In the genomic region with DNA sequence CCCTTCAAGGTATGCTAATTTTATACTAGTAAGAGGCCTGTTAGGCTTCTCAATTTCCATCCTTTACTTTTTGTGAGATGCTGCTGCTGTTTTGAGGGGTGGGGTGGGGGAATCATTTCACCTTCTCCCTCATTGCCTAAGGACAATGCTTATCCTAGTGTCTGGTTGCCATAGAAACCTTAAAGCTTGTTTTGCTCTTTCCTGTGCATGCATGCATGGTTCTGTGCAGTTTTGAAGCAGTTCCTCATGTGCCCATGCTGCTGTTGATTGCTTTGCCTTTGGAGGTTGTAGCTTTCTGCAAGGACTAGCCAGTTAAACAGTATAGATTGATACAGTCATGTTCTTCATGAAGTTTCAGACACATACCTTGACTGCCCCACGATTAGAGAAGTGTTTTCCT, we compare ENCODE assay signal across 27 mouse cellular contexts. TPM values are rescaled to one million over a fixed set of nuclear protein-coding genes. Genes with fewer than 3 reads are reported as not detected.
A peak's percentile ranks its signal among the peaks of the same experiment; 100 is the strongest.
DNase-seq lines count a peak whose midpoint lies in the region; ATAC-seq and TF ChIP-seq lines count a peak whose summit lies in the region.
"Had no signal": no experiment of that assay in that cellular context is flagged by ENCODE, and none has a peak within 500 bp of the region (broad histone marks: within the 10 kb centered on the region; RNA-seq: fewer than 3 reads in every experiment).

No protein-coding gene starts in this region.

- H3K27ac ChIP-seq in forebrain, embryonic 13.5 days, result peak overlapping the region; percentile 83
- H3K27ac ChIP-seq in forebrain, embryonic 11.5 days (ENCODE audit: low read depth, low read length), result no peak overlapping the region
- no peak overlapping the region for H3K27ac ChIP-seq in midbrain, postnatal 0 days (ENCODE audit: low read depth, low read length)
- H3K27ac ChIP-seq in midbrain, embryonic 11.5 days (ENCODE audit: low read depth, low read length), result no peak overlapping the region; the same call in 1 of the 2 replicates
- H3K27ac ChIP-seq: embryonic facial prominence, embryonic 10.5 days; heart, adult 2 months; heart, embryonic 13.5 days; left cerebral cortex, adult 2 months; limb, embryonic 10.5 days; liver, embryonic 15.5 days; stomach, embryonic 15.5 days had no signal

- peaks cover 61% of the 10 kb centered on the region for H3K4me1 ChIP-seq in forebrain, embryonic 13.5 days
- peaks cover 19% of the 10 kb centered on the region for H3K4me1 ChIP-seq in forebrain, embryonic 11.5 days (replicated peaks; ENCODE audit: control insufficient read depth, insufficient read depth, low read length)
- H3K4me1 ChIP-seq in midbrain, postnatal 0 days (ENCODE audit: insufficient read depth, low read length), result 0 out of 2 replicates have a peak, but pooled peaks cover 5% of the 10 kb centered on the region
- H3K4me1 ChIP-seq in midbrain, embryonic 11.5 days (ENCODE audit: control insufficient read depth, insufficient read depth, low read length), result peaks cover 12% of the 10 kb centered on the region; the same call in 1 of the 2 replicates
- H3K4me1 ChIP-seq: stomach, embryonic 15.5 days had no signal

- WGBS in forebrain, embryonic 13.5 days, result 67% methylated on average over 1 of the region's 1 CpGs
- 76% methylated on average over 1 of the region's 1 CpGs for WGBS in forebrain, embryonic 11.5 days
- 84% methylated on average over 1 of the region's 1 CpGs for WGBS in midbrain, postnatal 0 days
- 72% methylated on average over 1 of the region's 1 CpGs for WGBS in midbrain, embryonic 11.5 days

- no peaks in the 10 kb centered on the region for H3K36me3 ChIP-seq in forebrain, embryonic 13.5 days (ENCODE audit: poor library complexity, severe bottlenecking)
- H3K36me3 ChIP-seq in forebrain, embryonic 11.5 days (ENCODE audit: control insufficient read depth, insufficient read depth, low read length), result no peaks in the 10 kb centered on the region
- no peaks in the 10 kb centered on the region for H3K36me3 ChIP-seq in midbrain, postnatal 0 days (ENCODE audit: insufficient read depth, low read length)
- no peaks in the 10 kb centered on the region for H3K36me3 ChIP-seq in midbrain, embryonic 11.5 days (ENCODE audit: control insufficient read depth, insufficient read depth, low read length)
- H3K36me3 ChIP-seq: embryonic facial prominence, embryonic 10.5 days; heart, embryonic 13.5 days; limb, embryonic 10.5 days; liver, embryonic 15.5 days; neural tube, embryonic 12.5 days; stomach, embryonic 15.5 days had no signal

- no peak overlapping the region for H3K9ac ChIP-seq in forebrain, embryonic 13.5 days
- H3K9ac ChIP-seq in forebrain, embryonic 11.5 days (ENCODE audit: low read length), result no peak overlapping the region
- H3K9ac ChIP-seq in midbrain, postnatal 0 days (replicated peaks; ENCODE audit: low read length, poor library complexity, severe bottlenecking), result no peak overlapping the region
- no peak overlapping the region for H3K9ac ChIP-seq in midbrain, embryonic 11.5 days (ENCODE audit: low read length)
- H3K9ac ChIP-seq: heart, embryonic 13.5 days; liver, embryonic 15.5 days; neural tube, embryonic 12.5 days; stomach, embryonic 15.5 days had no signal

- no peak for TF ChIP-seq CTCF in midbrain, postnatal 0 days (IDR thresholded peaks at IDR 0.05)

- no peak overlapping the region for H3K4me3 ChIP-seq in forebrain, embryonic 13.5 days
- no peak overlapping the region for H3K4me3 ChIP-seq in forebrain, embryonic 11.5 days (ENCODE audit: low read depth, low read length)
- no peak overlapping the region for H3K4me3 ChIP-seq in midbrain, postnatal 0 days (ENCODE audit: low read depth, low read length)
- H3K4me3 ChIP-seq in midbrain, embryonic 11.5 days (ENCODE audit: low read depth, low read length), result no peak overlapping the region
- H3K4me3 ChIP-seq: embryonic facial prominence, embryonic 10.5 days; heart, adult 2 months; heart, embryonic 13.5 days; left cerebral cortex, adult 2 months; limb, embryonic 10.5 days; liver, embryonic 15.5 days; neural tube, embryonic 12.5 days; stomach, embryonic 15.5 days had no signal

- H3K27me3 ChIP-seq in forebrain, embryonic 13.5 days, result no peaks in the 10 kb centered on the region
- no peaks in the 10 kb centered on the region for H3K27me3 ChIP-seq in forebrain, embryonic 11.5 days (ENCODE audit: control insufficient read depth, insufficient read depth, low read length)
- no peaks in the 10 kb centered on the region for H3K27me3 ChIP-seq in midbrain, postnatal 0 days (ENCODE audit: insufficient read depth, low read length)
- H3K27me3 ChIP-seq in midbrain, embryonic 11.5 days (ENCODE audit: control insufficient read depth, insufficient read depth, low read length), result no peaks in the 10 kb centered on the region
- H3K27me3 ChIP-seq: heart, embryonic 13.5 days; liver, embryonic 15.5 days; neural tube, embryonic 12.5 days; stomach, embryonic 15.5 days had no signal

- no peaks in the 10 kb centered on the region for H3K9me3 ChIP-seq in forebrain, embryonic 13.5 days (replicated peaks)
- H3K9me3 ChIP-seq in forebrain, embryonic 11.5 days (ENCODE audit: control insufficient read depth, low read length), result no peaks in the 10 kb centered on the region
- H3K9me3 ChIP-seq in midbrain, postnatal 0 days (ENCODE audit: low read length), result no peaks in the 10 kb centered on the region
- no peaks in the 10 kb centered on the region for H3K9me3 ChIP-seq in midbrain, embryonic 11.5 days (ENCODE audit: control insufficient read depth, low read length)
- H3K9me3 ChIP-seq: embryonic facial prominence, embryonic 10.5 days; heart, embryonic 13.5 days; limb, embryonic 10.5 days; liver, embryonic 15.5 days; neural tube, embryonic 12.5 days; stomach, embryonic 15.5 days had no signal

- ATAC-seq in forebrain, embryonic 13.5 days, result no peak
- no peak; the same call in 1 of the 2 replicates for ATAC-seq in forebrain, embryonic 11.5 days (replicated peaks; ENCODE audit: low FRiP score)
- no peak for ATAC-seq in midbrain, postnatal 0 days (ENCODE audit: low FRiP score)
- no peak for ATAC-seq in midbrain, embryonic 11.5 days (ENCODE audit: low FRiP score)
- ATAC-seq: inflammation-experienced regulatory T-cells, adult 6 months had no signal

- no peak overlapping the region for H3K4me2 ChIP-seq in forebrain, embryonic 13.5 days
- no peak overlapping the region for H3K4me2 ChIP-seq in forebrain, embryonic 11.5 days (ENCODE audit: low read depth, low read length, severe bottlenecking)
- no peak overlapping the region for H3K4me2 ChIP-seq in midbrain, postnatal 0 days (ENCODE audit: low read depth, low read length, poor library complexity, severe bottlenecking)
- no peak overlapping the region for H3K4me2 ChIP-seq in midbrain, embryonic 11.5 days
- H3K4me2 ChIP-seq: heart, embryonic 13.5 days; liver, embryonic 15.5 days; stomach, embryonic 15.5 days had no signal

- DNase-seq in forebrain, embryonic 11.5 days (ENCODE audit: low spot score), result no peak
- peak; percentile 6 for DNase-seq in midbrain, postnatal 0 days (ENCODE audit: low spot score)
- DNase-seq in midbrain, embryonic 11.5 days (ENCODE audit: low spot score, missing footprints), result no peak
- DNase-seq in embryo, embryonic 11 days, result peak; percentile 39
- peak; percentile 45 for DNase-seq in retina, embryonic 14.5 days (ENCODE audit: low spot score)
- DNase-seq in adrenal gland, postnatal 14 days, result no peak
- DNase-seq in lung, adult 18-20 months, result no peak
- DNase-seq: adrenal gland, postnatal 36 days; cerebellum, adult 2 months; cerebellum, postnatal 25 days; gastrocnemius, postnatal 25 days; heart, adult 2 months; kidney, adult 18-20 months; kidney, postnatal 4 days; liver; lung, postnatal 4 days; thymus, postnatal 36 days had no signal

RNA-seq across cellular contexts. Expression of a gene that starts 5.2 kb away (rescaled TPM):
- polyA plus RNA-seq in forebrain, embryonic 13.5 days (2015; fragmentation: Nextera tagmentation; extraction: Ambion mirVana), result 5.7 and 6.3 TPM in 2 replicates
- 6.3 and 7.5 TPM in 2 replicates for polyA plus RNA-seq in forebrain, embryonic 11.5 days (2014; fragmentation: Nextera tagmentation; extraction: Ambion mirVana)
- total RNA-seq in midbrain, postnatal 0 days (2014; rRNA removed), result 3.6 and 6.9 TPM in 2 replicates
- polyA plus RNA-seq in midbrain, postnatal 0 days (2015; fragmentation: Nextera tagmentation; extraction: Ambion mirVana), result 2.3 and 2.8 TPM in 2 replicates
- polyA plus RNA-seq in midbrain, embryonic 11.5 days (2014; fragmentation: Nextera tagmentation; extraction: Ambion mirVana), result 7.2 and 7.7 TPM in 2 replicates
- total RNA-seq in adrenal gland, postnatal 14 days (2021), result 23.0 and 23.2 TPM in 2 replicates

RNA-seq across cellular contexts. Expression of a gene that starts 30.2 kb away (rescaled TPM):
- 9.0 and 10.7 TPM in 2 replicates for polyA plus RNA-seq in forebrain, embryonic 13.5 days (2015; fragmentation: Nextera tagmentation; extraction: Ambion mirVana)
- 14.2 and 17.5 TPM in 2 replicates for polyA plus RNA-seq in forebrain, embryonic 11.5 days (2014; fragmentation: Nextera tagmentation; extraction: Ambion mirVana)
- total RNA-seq in midbrain, postnatal 0 days (2014; rRNA removed), result 56.9 and 61.2 TPM in 2 replicates
- polyA plus RNA-seq in midbrain, postnatal 0 days (2015; fragmentation: Nextera tagmentation; extraction: Ambion mirVana), result 4.7 and 5.0 TPM in 2 replicates
- polyA plus RNA-seq in midbrain, embryonic 11.5 days (2014; fragmentation: Nextera tagmentation; extraction: Ambion mirVana), result 5.3 and 5.9 TPM in 2 replicates
- 12.5 and 15.0 TPM in 2 replicates for total RNA-seq in adrenal gland, postnatal 14 days (2021)
- total RNA-seq: megakaryocyte-erythroid progenitor cell, adult 5-6 weeks had no signal
- polyA plus RNA-seq: inflammation-experienced regulatory T-cells, adult 6 months had no signal

Comparison
In these comparisons a context has a peak if more than half of its experiments do, and no peak if none do; other contexts are left out.
1. DNase-seq: peak in midbrain, postnatal 0 days (single experiment), embryo, embryonic 11 days (single experiment) and retina, embryonic 14.5 days (single experiment); none in forebrain, embryonic 11.5 days (single experiment), midbrain, embryonic 11.5 days (single experiment), adrenal gland, postnatal 14 days (single experiment) and lung, adult 18-20 months (0 of 2).